Mouse (Mus musculus) limb, embryonic 13.5 days (tissue): Measurements from ENCODE around the gene Lpcat1. TPM values are rescaled to one million over a fixed set of nuclear protein-coding genes. Genes with fewer than 3 reads are reported as not detected.

Experiments
- ATAC-seq: fragments of 200-750 bp; cut with Nextera tagmentation; 2 replicates; pipeline ENCODE4 v1.8.0; 2017; ENCODE audit warnings: low read depth, moderate number of reproducible peaks, moderate TSS enrichment; ENCODE audit not compliant: low FRiP score
- H3K27ac ChIP-seq: fragments of 300-500 bp; sonication (generic); 2 replicates; pipeline ENCODE4 v1.5.1; 2015; ENCODE audit warnings: inconsistent platforms, mild to moderate bottlenecking, moderate library complexity
- H3K27me3 ChIP-seq: fragments of 300-500 bp; sonication (generic); 2 replicates; pipeline ENCODE4 v1.6.1; 2015; ENCODE audit warnings: mild to moderate bottlenecking, inconsistent platforms
- H3K36me3 ChIP-seq: fragments of 300-500 bp; sonication (generic); 2 replicates; pipeline ENCODE4 v1.6.1; 2015; ENCODE audit warnings: inconsistent platforms, mild to moderate bottlenecking, moderate library complexity
- H3K4me1 ChIP-seq: fragments of 300-500 bp; sonication (generic); 2 replicates; pipeline ENCODE4 v1.6.1; 2015; ENCODE audit warnings: inconsistent platforms
- H3K4me2 ChIP-seq: fragments of 300-500 bp; sonication (generic); replicated peaks from 2 replicates; pipeline ENCODE4 v1.6.1; 2015; ENCODE audit warnings: inconsistent platforms, mild to moderate bottlenecking, moderate library complexity
- H3K4me3 ChIP-seq: fragments of 300-500 bp; sonication (generic); 2 replicates; pipeline ENCODE4 v1.5.1; 2015; ENCODE audit warnings: moderate library complexity, mild to moderate bottlenecking, inconsistent platforms
- H3K9ac ChIP-seq: fragments of 300-500 bp; sonication (generic); 2 replicates; pipeline ENCODE4 v1.6.1; 2015; ENCODE audit warnings: mild to moderate bottlenecking, inconsistent platforms
- H3K9me3 ChIP-seq: fragments of 300-500 bp; sonication (generic); 2 replicates; pipeline ENCODE4 v1.6.1; 2016; ENCODE audit warnings: inconsistent platforms
- WGBS: fragments of 180-500 bp; shearing (Covaris S2); methylation state at CpG from one replicate; pipeline ENCODE4 v1.1.7; 2015; 5-methylcytosine and 5-hydroxymethylcytosine counted together
- polyA plus RNA-seq: library from polyadenylated mRNA; unstranded; fragments of >200 nt; fragmentation: Nextera tagmentation; extraction: Ambion mirVana; gene quantifications from 2 replicates; pipeline ENCODE4 v1.2.1, GENCODE M21; 2015

The Lpcat1 gene
- polyA plus RNA-seq, 1 experiment from 2014 or later, result 53.6 TPM

GRCm38 (mm10) chr13:73509869-73510268 is 42.9 kb downstream of the Lpcat1 start:
- Histone ChIP-seq H3K9ac (no peak overlapping the region), H3K9me3 (no peaks in the 10 kb centered on the region), H3K4me2 (no peak overlapping the region), H3K27ac (no peak overlapping the region), H3K4me3 (no peak overlapping the region), H3K27me3 (no peaks in the 10 kb centered on the region), H3K4me1 (no peaks in the 10 kb centered on the region), H3K36me3 (peaks cover 91% of the 10 kb centered on the region)
- ATAC-seq, result no peak
- 83% methylated on average over 6 of the region's 6 CpGs for WGBS

DNA sequence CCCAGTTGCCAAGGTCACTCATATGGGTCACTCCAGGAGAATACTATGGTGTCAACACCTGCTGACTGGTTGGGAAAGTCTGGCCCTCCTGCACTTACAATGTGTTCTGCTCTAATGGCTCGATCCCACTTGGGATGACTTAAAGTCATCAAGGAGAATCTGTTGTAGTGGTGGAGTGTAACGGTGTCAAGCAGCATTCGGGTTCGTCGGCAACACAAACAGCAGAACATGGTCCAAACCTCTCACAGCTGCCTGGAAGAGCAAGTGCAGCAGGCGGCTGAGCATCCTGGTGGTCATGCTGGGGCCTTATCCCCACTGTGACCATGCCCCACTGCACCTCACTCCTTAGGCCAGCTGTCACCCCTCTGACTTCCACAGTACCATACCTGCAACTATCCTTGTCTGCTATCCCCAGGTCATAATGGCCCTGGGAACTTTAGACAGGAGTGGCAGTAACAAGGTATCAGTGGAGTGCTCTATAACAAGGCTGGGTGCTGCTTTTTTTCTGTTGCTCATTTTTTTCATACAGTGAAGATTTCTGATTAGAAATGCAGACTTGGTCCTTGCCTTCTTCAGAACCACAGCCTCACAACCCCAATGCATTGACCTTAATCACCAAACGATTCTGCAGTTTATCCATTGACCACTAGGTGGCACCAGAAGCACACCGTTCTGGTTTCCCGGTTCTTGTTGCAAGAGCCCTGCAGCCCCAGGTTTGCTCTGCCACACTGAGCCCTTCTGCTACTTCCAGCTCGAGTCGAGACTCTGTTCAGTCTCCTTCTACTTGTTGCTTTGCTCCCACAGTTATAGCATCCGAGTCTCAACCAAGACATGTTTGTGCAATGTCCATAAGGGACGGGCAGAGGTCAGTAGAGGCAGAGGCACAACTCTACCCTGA is 46.0 kb downstream of the Lpcat1 start:
- Histone ChIP-seq H3K27ac (no peak overlapping the region), H3K9ac (no peak overlapping the region), H3K36me3 (peaks cover 86% of the 10 kb centered on the region), H3K4me3 (no peak overlapping the region), H3K4me2 (no peak overlapping the region), H3K9me3 (no peaks in the 10 kb centered on the region), H3K27me3 (no peaks in the 10 kb centered on the region), H3K4me1 (no peaks in the 10 kb centered on the region)
- WGBS, result 59% methylated on average over 13 of the region's 13 CpGs
- 0 out of 2 replicates have a peak, but pooled peaks have one; percentile 14 for ATAC-seq

GRCm38 (mm10) chr13:73516886-73517285 is 49.9 kb downstream of the Lpcat1 start:
- Histone ChIP-seq H3K4me1 (no peaks in the 10 kb centered on the region), H3K9ac (no peak overlapping the region), H3K27ac (no peak overlapping the region), H3K36me3 (peaks cover 50% of the 10 kb centered on the region), H3K4me3 (no peak overlapping the region), H3K9me3 (no peaks in the 10 kb centered on the region), H3K27me3 (no peaks in the 10 kb centered on the region), H3K4me2 (no peak overlapping the region)
- ATAC-seq, result no peak
- WGBS, result 73% methylated on average over 4 of the region's 4 CpGs

DNA sequence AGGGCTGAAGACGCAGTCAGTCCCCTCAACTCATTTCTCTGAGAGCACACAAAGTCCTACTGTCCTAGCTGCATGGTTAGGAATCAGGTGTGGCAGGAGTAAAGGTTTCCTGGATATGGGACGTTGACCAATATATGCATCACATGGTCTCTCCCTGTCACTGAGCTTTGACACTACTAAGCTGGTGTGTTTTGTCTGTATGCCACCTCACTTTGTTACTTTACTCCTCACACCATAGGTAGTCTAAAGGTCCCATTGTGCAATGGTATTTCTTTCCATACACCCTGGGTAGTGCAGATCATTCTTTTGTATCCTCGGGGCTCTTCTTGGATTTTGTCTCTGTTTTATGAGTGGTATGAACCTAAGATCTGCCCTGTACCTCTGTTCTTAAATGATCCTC is 66.7 kb downstream of the Lpcat1 start:
- no peaks in the 10 kb centered on the region for H3K9me3 ChIP-seq
- no peaks in the 10 kb centered on the region for H3K36me3 ChIP-seq
- no peak overlapping the region for H3K4me2 ChIP-seq
- peaks cover 14% of the 10 kb centered on the region for H3K4me1 ChIP-seq
- no peak for ATAC-seq
- no peak overlapping the region for H3K9ac ChIP-seq
- H3K4me3 ChIP-seq, result no peak overlapping the region
- peaks cover 56% of the 10 kb centered on the region for H3K27me3 ChIP-seq
- H3K27ac ChIP-seq, result no peak overlapping the region
- WGBS, result 91% methylated on average over 3 of the region's 3 CpGs

DNA sequence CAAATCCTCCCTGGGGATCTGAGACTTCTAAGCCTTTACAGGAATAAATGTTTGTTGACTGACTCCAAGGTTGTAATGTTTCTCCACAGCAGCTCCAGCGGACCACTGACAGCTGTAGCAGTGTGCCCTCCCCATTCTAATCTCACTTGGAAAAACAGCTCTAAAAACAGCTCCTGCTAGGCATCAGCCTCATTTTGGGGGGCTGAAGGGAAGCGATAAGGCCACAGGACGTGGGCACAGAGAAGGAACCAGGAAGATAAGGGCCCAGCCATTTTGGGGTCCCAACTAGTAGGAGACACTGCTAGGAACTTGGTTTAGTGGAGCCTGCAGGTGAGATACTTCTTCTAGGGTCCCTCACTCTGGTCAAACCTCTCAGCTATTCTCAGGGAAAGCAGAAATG is 68.3 kb downstream of the Lpcat1 start:
- WGBS, result 60% methylated on average over 3 of the region's 3 CpGs
- Histone ChIP-seq H3K36me3 (no peaks in the 10 kb centered on the region), H3K9me3 (no peaks in the 10 kb centered on the region), H3K4me3 (no peak overlapping the region), H3K4me1 (peaks cover 14% of the 10 kb centered on the region), H3K4me2 (no peak overlapping the region), H3K27ac (no peak overlapping the region), H3K27me3 (peaks cover 63% of the 10 kb centered on the region), H3K9ac (no peak overlapping the region)
- ATAC-seq, result no peak

GRCm38 (mm10) chr13:73536403-73536821 is 69.4 kb downstream of the Lpcat1 start, which contains the start of gene Slc6a3:
TSS of gene Slc6a3 (plus strand) at chr13:73536747.
- peak within 1 kb of the TSS; percentile 51; the same call in 1 of the 2 replicates for H3K9ac ChIP-seq
- H3K4me2 ChIP-seq, result peak within 1 kb of the TSS; percentile 85
- no peak within 1 kb of the TSS for H3K27ac ChIP-seq
- no peaks in the 10 kb centered on the region for H3K36me3 ChIP-seq
- peaks cover 14% of the 10 kb centered on the region for H3K4me1 ChIP-seq
- under 1% methylated on average over 26 of the region's 26 CpGs for WGBS
- no peaks in the 10 kb centered on the region for H3K9me3 ChIP-seq
- peak within 1 kb of the TSS; percentile 49 for H3K4me3 ChIP-seq
- peak; percentile 79 for ATAC-seq
- peaks cover 64% of the 10 kb centered on the region for H3K27me3 ChIP-seq

DNA sequence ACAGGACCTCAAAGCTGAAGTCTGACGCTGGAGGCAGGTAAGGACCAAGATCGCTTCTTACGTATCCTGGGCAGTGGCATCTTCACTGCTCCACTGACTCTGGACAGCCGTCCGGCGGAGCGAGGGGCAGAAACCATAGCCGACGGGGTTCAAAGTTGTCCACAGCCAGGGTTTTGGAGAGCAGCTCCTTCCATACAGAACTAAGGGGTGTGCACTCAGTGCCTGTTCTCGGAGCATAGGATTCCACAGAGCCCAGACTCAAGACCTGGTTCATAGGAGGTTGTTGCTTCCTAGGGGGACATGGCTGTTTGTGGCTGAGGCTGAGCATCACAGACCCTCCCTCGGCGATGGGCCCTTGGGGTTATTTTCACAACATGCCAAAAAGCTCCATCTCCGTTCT is 69.8 kb downstream of the Lpcat1 start:
- Histone ChIP-seq H3K36me3 (no peaks in the 10 kb centered on the region), H3K27me3 (peaks cover 68% of the 10 kb centered on the region), H3K4me2 (peak overlapping the region; percentile 85), H3K9me3 (no peaks in the 10 kb centered on the region), H3K27ac (no peak overlapping the region), H3K9ac (peak overlapping the region; percentile 51; the same call in 1 of the 2 replicates), H3K4me3 (peak overlapping the region; percentile 49), H3K4me1 (peaks cover 14% of the 10 kb centered on the region)
- no peak; the same call in 1 of the 2 replicates for ATAC-seq
- 18% methylated on average over 13 of the region's 13 CpGs for WGBS

- H3K4me3 ChIP-seq, result no peak overlapping the region
- no peaks in the 10 kb centered on the region for H3K9me3 ChIP-seq
- no peaks in the 10 kb centered on the region for H3K4me1 ChIP-seq
- WGBS, result 87% methylated on average over 5 of the region's 5 CpGs
- H3K27ac ChIP-seq, result no peak overlapping the region
- H3K4me2 ChIP-seq, result no peak overlapping the region
- H3K36me3 ChIP-seq, result no peaks in the 10 kb centered on the region
- no peak for ATAC-seq
- peaks cover 4% of the 10 kb centered on the region; the same call in 1 of the 2 replicates for H3K27me3 ChIP-seq
- no peak overlapping the region for H3K9ac ChIP-seq
Measured at GRCm38 (mm10) chr13:73564201-73564600, 97.2 kb downstream of the Lpcat1 start.

Other genes with a start within 250 kb of the Lpcat1 start
- 7.0 and 7.6 TPM in 2 replicates for gene Irx4, start 206.7 kb upstream of the Lpcat1 start, polyA plus RNA-seq
- gene Mrpl36, start 138.7 kb upstream of the Lpcat1 start, polyA plus RNA-seq, result 119 and 124 TPM in 2 replicates
- gene Ndufs6, start 138.7 kb upstream of the Lpcat1 start, polyA plus RNA-seq, result 367 and 396 TPM in 2 replicates
- gene Slc6a3, start 69.5 kb downstream of the Lpcat1 start, polyA plus RNA-seq, result 0.11 and 0.13 TPM in 2 replicates
- 132 and 133 TPM in 2 replicates for gene Clptm1l, start 136.8 kb downstream of the Lpcat1 start, polyA plus RNA-seq
- 9.5 and 10.6 TPM in 2 replicates for gene Tert, start 159.7 kb downstream of the Lpcat1 start, polyA plus RNA-seq
- gene Slc6a18, start 210.8 kb downstream of the Lpcat1 start, polyA plus RNA-seq, result not detected in 2 replicates
- 0.04 and 0.05 TPM in 2 replicates for gene Slc6a19, start 237.7 kb downstream of the Lpcat1 start, polyA plus RNA-seq